Mouse (Mus musculus): ENCODE results near the gene Hemk1. TPM values are rescaled to one million over a fixed set of nuclear protein-coding genes. Genes with fewer than 3 reads are reported as not detected.

The Hemk1 gene
- polyA plus RNA-seq, 1 experiment from 2014 or later, result 8.2 TPM

DNA sequence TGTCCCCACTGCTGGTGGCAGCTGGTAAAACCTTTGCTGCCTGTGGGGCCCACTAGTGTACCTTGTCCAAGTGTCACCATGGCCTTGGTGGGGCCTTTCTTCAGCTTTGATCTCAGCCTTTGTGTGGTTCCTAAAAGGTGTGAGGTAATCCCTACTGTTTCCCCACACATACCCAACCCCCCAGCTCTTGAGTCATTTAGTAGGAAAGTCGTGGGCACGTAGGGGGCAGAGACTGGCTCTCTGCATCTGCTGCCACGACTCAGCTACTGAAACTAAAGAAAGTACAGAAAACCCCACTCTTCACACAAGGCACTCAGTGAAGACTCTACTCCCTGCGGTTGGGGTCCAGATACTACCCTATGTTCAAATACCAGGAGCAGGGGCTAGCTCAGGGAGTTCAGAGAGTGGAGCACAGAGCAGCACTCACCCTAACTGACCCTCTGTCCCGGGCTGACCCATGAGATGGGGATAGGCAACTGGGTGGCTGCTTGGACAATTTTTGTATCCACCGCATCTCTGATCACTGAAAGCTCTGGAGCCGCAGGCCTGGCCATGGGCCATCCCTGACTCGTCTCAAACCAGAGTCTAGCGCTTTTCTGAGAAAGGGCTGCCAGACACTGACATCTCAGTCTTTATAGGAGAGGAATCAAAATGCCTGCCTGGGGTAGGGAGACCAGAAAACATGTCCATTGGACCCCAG is 34.9 kb downstream of the Hemk1 start:
- Histone ChIP-seq H3K9ac (ENCODE audit: low read depth, low read length) (no peak overlapping the region), H3K4me2 (no peak overlapping the region), H3K4me3 (ENCODE audit: low read depth, low read length) (no peak overlapping the region), H3K36me3 (ENCODE audit: control insufficient read depth, insufficient read depth, low read length) (peaks cover 5% of the 10 kb centered on the region), H3K4me1 (replicated peaks; ENCODE audit: control insufficient read depth, insufficient read depth, low read length) (peaks cover 54% of the 10 kb centered on the region), H3K27ac (ENCODE audit: low read depth, low read length) (no peak overlapping the region), H3K9me3 (ENCODE audit: control insufficient read depth, low read length) (no peaks in the 10 kb centered on the region), H3K27me3 (replicated peaks; ENCODE audit: control insufficient read depth, insufficient read depth, low read length) (no peaks in the 10 kb centered on the region)
- no peak for ATAC-seq (replicated peaks; ENCODE audit: low FRiP score)
- no peak for DNase-seq (ENCODE audit: low spot score)
- WGBS, result 75% methylated on average over 9 of the region's 9 CpGs

DNA sequence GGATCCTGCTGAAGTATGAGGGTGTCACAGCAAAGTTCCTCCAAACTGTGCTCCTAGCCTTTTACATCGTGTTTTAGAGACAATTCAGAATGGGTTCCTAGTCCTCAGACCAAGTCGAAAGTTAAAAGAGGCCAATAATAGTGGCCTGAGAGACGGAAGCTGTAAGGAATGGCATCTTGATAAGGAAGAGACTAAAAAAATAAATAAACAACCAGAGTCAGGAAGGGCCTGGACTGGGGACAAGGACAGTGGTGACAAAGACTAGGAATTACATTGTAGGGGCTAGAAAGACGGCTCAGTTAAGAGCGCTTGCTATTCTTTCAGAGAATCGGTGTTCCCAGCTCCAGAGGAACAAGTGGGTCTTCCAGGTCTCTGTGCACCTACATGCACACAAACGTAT is 35.6 kb downstream of the Hemk1 start:
- peaks cover 52% of the 10 kb centered on the region for H3K4me1 ChIP-seq (replicated peaks; ENCODE audit: control insufficient read depth, insufficient read depth, low read length)
- WGBS, result 64% methylated on average over 7 of the region's 7 CpGs
- DNase-seq (ENCODE audit: low spot score) (no peak), ATAC-seq (replicated peaks; ENCODE audit: low FRiP score) (no peak)
- H3K4me3 ChIP-seq (ENCODE audit: low read depth, low read length), result no peak overlapping the region
- no peak overlapping the region for H3K27ac ChIP-seq (ENCODE audit: low read depth, low read length)
- H3K4me2 ChIP-seq, result no peak overlapping the region
- no peaks in the 10 kb centered on the region for H3K27me3 ChIP-seq (replicated peaks; ENCODE audit: control insufficient read depth, insufficient read depth, low read length)
- peaks cover 5% of the 10 kb centered on the region for H3K36me3 ChIP-seq (ENCODE audit: control insufficient read depth, insufficient read depth, low read length)
- H3K9ac ChIP-seq (ENCODE audit: low read depth, low read length), result no peak overlapping the region
- no peaks in the 10 kb centered on the region for H3K9me3 ChIP-seq (ENCODE audit: control insufficient read depth, low read length)

DNA sequence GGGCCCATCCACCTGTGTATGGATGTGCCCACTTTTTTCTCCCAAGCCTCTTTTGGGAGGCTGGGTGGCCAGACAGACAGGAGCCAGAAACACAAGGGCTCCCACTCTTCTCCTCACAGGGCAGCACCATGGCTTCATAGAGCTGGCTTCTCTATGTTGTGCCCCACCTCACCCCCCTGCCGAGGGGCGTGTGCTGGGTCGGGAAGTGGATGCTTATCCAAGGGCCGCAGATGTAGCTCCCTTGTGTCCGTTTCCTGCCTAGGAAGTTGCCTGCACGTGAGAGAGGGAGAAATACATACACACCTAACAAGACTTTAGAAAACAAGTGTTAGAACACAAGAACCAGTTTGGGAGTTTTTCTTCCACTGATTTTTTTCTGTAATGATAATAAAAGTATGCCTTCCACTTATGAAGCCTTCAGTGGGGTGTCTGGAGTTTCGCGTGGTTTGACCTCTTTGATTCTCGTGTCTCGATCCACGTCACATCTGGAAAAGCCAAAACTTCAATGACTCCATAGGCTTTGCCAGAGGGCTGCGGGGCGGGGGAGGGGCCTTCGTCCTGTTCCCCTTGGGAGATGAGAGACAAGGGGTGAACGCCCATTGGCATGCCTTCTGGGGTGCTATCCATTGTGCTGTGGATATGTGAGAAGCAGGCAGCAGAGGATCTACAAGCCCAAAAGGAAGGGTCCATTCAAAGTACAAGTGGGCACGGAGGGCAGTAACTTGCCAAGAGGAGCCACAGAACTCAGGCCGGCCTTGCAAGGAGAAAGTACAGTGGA is 36.4 kb downstream of the Hemk1 start:
- peak overlapping the region; percentile 8; the same call in 1 of the 2 replicates for H3K4me2 ChIP-seq

DNA sequence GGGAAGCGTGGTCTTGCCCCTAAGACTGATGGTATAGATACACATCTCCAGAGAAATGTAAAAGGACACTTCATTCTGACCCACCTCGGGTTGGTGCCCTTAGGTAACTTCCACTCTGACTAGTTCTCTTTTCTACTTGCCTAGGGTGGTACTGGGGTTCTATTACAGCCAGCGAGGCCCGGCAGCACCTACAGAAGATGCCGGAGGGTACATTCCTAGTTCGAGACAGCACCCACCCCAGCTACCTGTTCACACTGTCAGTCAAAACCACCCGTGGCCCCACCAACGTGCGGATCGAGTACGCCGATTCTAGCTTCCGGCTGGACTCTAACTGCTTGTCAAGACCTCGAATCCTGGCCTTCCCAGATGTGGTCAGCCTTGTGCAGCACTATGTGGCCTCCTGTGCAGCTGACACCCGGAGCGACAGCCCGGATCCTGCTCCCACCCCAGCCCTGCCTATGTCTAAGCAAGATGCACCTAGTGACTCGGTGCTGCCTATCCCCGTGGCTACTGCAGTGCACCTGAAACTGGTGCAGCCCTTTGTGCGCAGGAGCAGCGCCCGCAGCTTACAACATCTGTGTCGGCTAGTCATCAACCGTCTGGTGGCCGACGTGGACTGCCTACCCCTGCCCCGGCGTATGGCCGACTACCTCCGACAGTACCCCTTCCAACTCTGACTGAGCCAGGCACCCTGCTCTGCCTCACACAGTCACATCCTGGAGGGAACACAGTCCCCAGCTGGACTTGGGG is 37.8 kb downstream of the Hemk1 start:
- H3K4me3 ChIP-seq (ENCODE audit: low read depth, low read length), result no peak overlapping the region
- no peaks in the 10 kb centered on the region for H3K27me3 ChIP-seq (replicated peaks; ENCODE audit: control insufficient read depth, insufficient read depth, low read length)
- H3K4me2 ChIP-seq, result no peak overlapping the region
- no peak for ATAC-seq (replicated peaks; ENCODE audit: low FRiP score)
- peaks cover 5% of the 10 kb centered on the region for H3K36me3 ChIP-seq (ENCODE audit: control insufficient read depth, insufficient read depth, low read length)
- H3K4me1 ChIP-seq (replicated peaks; ENCODE audit: control insufficient read depth, insufficient read depth, low read length), result peaks cover 48% of the 10 kb centered on the region
- H3K27ac ChIP-seq (ENCODE audit: low read depth, low read length), result no peak overlapping the region
- no peaks in the 10 kb centered on the region for H3K9me3 ChIP-seq (ENCODE audit: control insufficient read depth, low read length)
- no peak overlapping the region for H3K9ac ChIP-seq (ENCODE audit: low read depth, low read length)
- DNase-seq (ENCODE audit: low spot score), result no peak
- WGBS, result 91% methylated on average over 30 of the region's 30 CpGs

More for the DNA sequence above, 36.4 kb downstream of the Hemk1 start:
- Histone ChIP-seq H3K4me1 (replicated peaks; ENCODE audit: control insufficient read depth, insufficient read depth, low read length) (peaks cover 50% of the 10 kb centered on the region), H3K9ac (ENCODE audit: low read depth, low read length) (0 out of 2 replicates have a peak overlapping the region, but pooled peaks have one; percentile 14), H3K9me3 (ENCODE audit: control insufficient read depth, low read length) (no peaks in the 10 kb centered on the region), H3K27me3 (replicated peaks; ENCODE audit: control insufficient read depth, insufficient read depth, low read length) (no peaks in the 10 kb centered on the region), H3K27ac (ENCODE audit: low read depth, low read length) (no peak overlapping the region), H3K4me3 (ENCODE audit: low read depth, low read length) (no peak overlapping the region), H3K36me3 (ENCODE audit: control insufficient read depth, insufficient read depth, low read length) (peaks cover 5% of the 10 kb centered on the region)
- 65% methylated on average over 17 of the region's 17 CpGs for WGBS
- DNase-seq (ENCODE audit: low spot score) (no peak), ATAC-seq (replicated peaks; ENCODE audit: low FRiP score) (peak; percentile 31; the same call in 1 of the 2 replicates)

DNA sequence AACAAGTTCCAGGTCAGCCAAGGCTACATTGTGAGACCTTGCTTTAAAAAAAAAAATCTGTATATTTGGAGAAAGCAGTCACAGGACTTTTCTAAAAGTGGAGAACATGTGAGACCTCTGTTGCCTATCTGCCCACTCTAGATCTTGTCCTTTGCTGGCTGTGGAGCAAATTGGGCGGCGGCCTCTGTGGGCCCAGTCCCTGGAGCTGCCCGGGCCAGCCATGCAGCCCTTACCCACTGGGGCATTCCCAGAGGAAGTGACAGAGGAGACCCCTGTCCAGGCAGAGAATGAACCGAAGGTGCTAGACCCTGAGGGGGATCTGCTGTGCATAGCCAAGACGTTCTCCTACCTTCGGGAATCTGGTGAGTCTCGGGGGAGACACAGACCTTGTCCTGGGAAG is 38.4 kb downstream of the Hemk1 start:
- Histone ChIP-seq H3K4me2 (no peak overlapping the region), H3K4me1 (replicated peaks; ENCODE audit: control insufficient read depth, insufficient read depth, low read length) (peaks cover 50% of the 10 kb centered on the region), H3K9ac (ENCODE audit: low read depth, low read length) (no peak overlapping the region), H3K36me3 (ENCODE audit: control insufficient read depth, insufficient read depth, low read length) (peaks cover 5% of the 10 kb centered on the region), H3K27me3 (replicated peaks; ENCODE audit: control insufficient read depth, insufficient read depth, low read length) (no peaks in the 10 kb centered on the region), H3K9me3 (ENCODE audit: control insufficient read depth, low read length) (no peaks in the 10 kb centered on the region), H3K27ac (ENCODE audit: low read depth, low read length) (no peak overlapping the region), H3K4me3 (ENCODE audit: low read depth, low read length) (no peak overlapping the region)
- WGBS, result 90% methylated on average over 7 of the region's 7 CpGs
- DNase-seq (ENCODE audit: low spot score), result no peak
- ATAC-seq (replicated peaks; ENCODE audit: low FRiP score), result no peak

DNA sequence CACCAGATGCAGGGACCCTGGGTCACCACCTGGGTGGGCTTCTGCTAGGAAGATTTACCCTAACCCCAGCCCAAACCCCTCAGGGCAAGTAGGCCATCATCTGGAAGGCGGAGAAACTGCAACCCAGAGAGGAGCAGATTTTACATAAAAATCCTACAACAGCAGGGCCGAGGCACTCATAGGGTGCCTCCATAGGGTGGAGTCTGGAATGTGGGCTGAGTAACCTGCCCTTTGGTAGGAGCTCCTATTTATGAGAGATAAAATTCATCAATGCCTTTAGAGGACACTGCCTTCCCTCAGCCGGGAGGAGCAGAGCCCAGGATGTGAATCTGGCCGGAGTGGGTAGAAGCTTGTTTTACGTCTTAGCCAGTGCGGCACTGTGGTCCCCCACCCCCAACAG is 39.3 kb downstream of the Hemk1 start:
- DNase-seq (ENCODE audit: low spot score) (no peak), ATAC-seq (replicated peaks; ENCODE audit: low FRiP score) (no peak)
- WGBS, result 87% methylated on average over 6 of the region's 6 CpGs
- no peaks in the 10 kb centered on the region for H3K9me3 ChIP-seq (ENCODE audit: control insufficient read depth, low read length)
- no peak overlapping the region for H3K9ac ChIP-seq (ENCODE audit: low read depth, low read length)
- 0 out of 2 replicates have a peak overlapping the region, but pooled peaks have one; percentile 16 for H3K4me3 ChIP-seq (ENCODE audit: low read depth, low read length)
- H3K4me1 ChIP-seq (replicated peaks; ENCODE audit: control insufficient read depth, insufficient read depth, low read length), result peaks cover 48% of the 10 kb centered on the region
- H3K27me3 ChIP-seq (replicated peaks; ENCODE audit: control insufficient read depth, insufficient read depth, low read length), result no peaks in the 10 kb centered on the region
- no peak overlapping the region for H3K27ac ChIP-seq (ENCODE audit: low read depth, low read length)
- H3K36me3 ChIP-seq (ENCODE audit: control insufficient read depth, insufficient read depth, low read length), result peaks cover 5% of the 10 kb centered on the region
- peak overlapping the region; percentile 97 for H3K4me2 ChIP-seq

DNA sequence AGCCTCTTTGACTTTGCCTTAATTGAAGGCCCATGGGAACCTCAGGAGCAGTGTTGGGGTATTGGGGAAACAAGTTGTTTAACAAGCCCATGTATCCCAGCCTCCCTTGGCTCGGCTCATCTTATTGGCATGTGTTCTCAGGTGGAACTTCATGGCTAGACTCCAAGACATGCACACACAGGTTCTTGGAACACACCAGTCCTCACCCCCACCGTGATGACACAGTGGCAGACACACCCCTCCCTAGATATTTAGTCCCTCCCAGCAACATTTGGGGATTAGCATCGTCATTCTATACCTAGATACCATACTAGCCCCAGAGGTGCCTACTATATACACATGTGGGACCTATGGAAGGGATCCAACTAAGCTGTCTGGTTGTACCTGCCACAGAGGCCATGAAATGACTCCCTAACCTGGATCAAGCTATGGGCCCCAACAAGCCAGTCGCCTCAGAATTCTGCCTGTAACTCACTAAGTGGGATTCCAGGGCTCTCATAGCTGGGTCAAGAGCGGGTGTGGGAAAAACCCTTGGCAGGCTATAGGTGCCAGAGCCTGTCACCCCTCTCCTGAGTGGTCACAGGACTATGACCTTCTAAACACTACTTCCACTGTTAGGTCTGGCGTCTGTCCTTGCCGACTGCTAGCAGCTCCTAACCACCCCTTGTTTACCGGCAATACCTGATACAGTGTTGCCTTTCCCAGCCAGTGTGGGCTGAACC is 39.9 kb downstream of the Hemk1 start:
- H3K4me3 ChIP-seq (ENCODE audit: low read depth, low read length), result peak overlapping the region; percentile 75
- peak overlapping the region; percentile 78; the same call in 1 of the 2 replicates for H3K9ac ChIP-seq (ENCODE audit: low read depth, low read length)
- ATAC-seq (replicated peaks; ENCODE audit: low FRiP score), result no peak
- H3K9me3 ChIP-seq (ENCODE audit: control insufficient read depth, low read length), result no peaks in the 10 kb centered on the region
- no peak for DNase-seq (ENCODE audit: low spot score)
- H3K4me1 ChIP-seq (replicated peaks; ENCODE audit: control insufficient read depth, insufficient read depth, low read length), result peaks cover 47% of the 10 kb centered on the region
- no peaks in the 10 kb centered on the region for H3K27me3 ChIP-seq (replicated peaks; ENCODE audit: control insufficient read depth, insufficient read depth, low read length)
- peak overlapping the region; percentile 97 for H3K4me2 ChIP-seq
- 71% methylated on average over 8 of the region's 8 CpGs for WGBS
- peaks cover 5% of the 10 kb centered on the region for H3K36me3 ChIP-seq (ENCODE audit: control insufficient read depth, insufficient read depth, low read length)
- no peak overlapping the region for H3K27ac ChIP-seq (ENCODE audit: low read depth, low read length)

DNA sequence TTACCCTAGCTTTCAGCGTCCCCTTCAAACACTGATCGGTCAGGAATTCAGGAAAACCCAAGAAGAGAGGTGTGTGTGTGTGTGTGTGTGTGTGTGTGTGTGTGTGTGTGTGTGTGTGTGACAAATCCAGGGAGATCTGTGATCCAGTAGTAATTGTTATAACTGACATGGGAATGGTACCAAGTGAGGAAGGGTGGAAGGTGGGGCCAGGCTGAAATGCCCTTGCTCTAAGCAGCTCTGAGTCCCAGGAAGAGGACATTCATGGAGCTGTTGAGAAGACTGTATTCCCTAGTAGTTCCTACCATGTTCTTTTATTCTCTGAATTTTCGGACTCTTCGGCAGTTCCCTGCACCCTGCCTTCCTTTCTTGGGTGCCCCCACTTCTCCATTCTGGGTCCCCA is 40.5 kb downstream of the Hemk1 start:
- Histone ChIP-seq H3K4me3 (ENCODE audit: low read depth, low read length) (peak overlapping the region; percentile 75), H3K36me3 (ENCODE audit: control insufficient read depth, insufficient read depth, low read length) (peaks cover 5% of the 10 kb centered on the region), H3K4me2 (peak overlapping the region; percentile 97), H3K27me3 (replicated peaks; ENCODE audit: control insufficient read depth, insufficient read depth, low read length) (no peaks in the 10 kb centered on the region), H3K9me3 (ENCODE audit: control insufficient read depth, low read length) (no peaks in the 10 kb centered on the region), H3K27ac (ENCODE audit: low read depth, low read length) (0 out of 2 replicates have a peak overlapping the region, but pooled peaks have one; percentile 67), H3K4me1 (replicated peaks; ENCODE audit: control insufficient read depth, insufficient read depth, low read length) (peaks cover 43% of the 10 kb centered on the region), H3K9ac (ENCODE audit: low read depth, low read length) (peak overlapping the region; percentile 78)
- ATAC-seq (replicated peaks; ENCODE audit: low FRiP score) (no peak), DNase-seq (ENCODE audit: low spot score) (no peak)
- WGBS, result 83% methylated on average over 4 of the region's 4 CpGs
